Mouse (Mus musculus): Measurements from ENCODE around the gene 1700025C18Rik. TPM values are rescaled to one million over a fixed set of nuclear protein-coding genes. Genes with fewer than 3 reads are reported as not detected.

The 1700025C18Rik gene
- not detected in 2 replicates for polyA plus RNA-seq (2012; rRNA removed)

GRCm38 (mm10) chr2:165090650-165091049, at the start of gene 1700025C18Rik:
TSS of gene 1700025C18Rik (minus strand) at chr2:165090750.
- DNase-seq (ENCODE audit: extremely low spot score in 1 of 2, low spot score in 1 of 2) = no peak

GRCm38 (mm10) chr2:165136049-165136448, 45.5 kb upstream of the 1700025C18Rik start:
- no peak for DNase-seq (ENCODE audit: extremely low spot score in 1 of 2, low spot score in 1 of 2)

DNA sequence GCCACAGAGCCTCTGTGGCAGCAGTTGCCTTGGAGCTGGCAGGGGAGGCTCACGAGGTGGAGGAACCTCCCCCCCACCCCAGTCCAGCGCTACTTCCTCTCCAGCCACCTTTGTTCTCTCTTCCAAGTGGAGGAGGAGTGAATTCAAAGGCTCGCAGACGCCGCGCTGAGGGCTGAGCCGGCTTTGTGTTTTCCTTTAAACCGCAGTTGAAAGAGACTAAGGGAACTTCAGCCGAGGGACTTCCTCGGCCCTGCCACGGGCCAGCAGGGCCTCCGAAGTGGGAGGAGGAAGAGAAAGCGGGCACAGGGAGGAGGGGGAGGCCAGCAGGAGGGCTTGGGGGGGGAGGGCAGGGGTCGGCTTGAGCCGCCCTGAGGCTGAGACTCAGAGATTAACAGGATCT, 43.0 kb upstream of the 1700025C18Rik start:
- no peak for DNase-seq (ENCODE audit: extremely low spot score in 1 of 2, low spot score in 1 of 2)

GRCm38 (mm10) chr2:165131428-165131827, 40.9 kb upstream of the 1700025C18Rik start:
- DNase-seq (ENCODE audit: extremely low spot score in 1 of 2, low spot score in 1 of 2) = no peak

DNA sequence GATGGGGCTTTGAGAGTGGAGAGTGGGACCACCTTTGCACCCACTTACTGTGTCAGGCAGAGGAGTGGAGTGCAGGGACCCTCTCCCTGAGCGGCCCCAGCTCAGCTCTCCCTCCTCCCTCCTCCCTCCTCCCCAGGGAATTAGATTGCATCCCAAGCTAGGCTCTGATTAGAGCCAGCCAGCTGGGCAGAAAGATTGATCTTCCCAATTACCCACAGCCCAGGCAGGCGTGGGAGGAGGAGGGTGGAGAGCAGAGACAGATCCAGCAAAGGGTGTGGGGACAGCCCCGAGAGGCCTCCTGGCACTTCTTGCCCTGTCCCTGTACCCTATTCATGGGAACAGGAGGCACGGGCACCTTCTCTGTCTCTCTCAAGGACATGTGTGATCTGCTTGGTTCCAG, 38.6 kb upstream of the 1700025C18Rik start:
- DNase-seq (ENCODE audit: extremely low spot score in 1 of 2, low spot score in 1 of 2) = no peak

DNA sequence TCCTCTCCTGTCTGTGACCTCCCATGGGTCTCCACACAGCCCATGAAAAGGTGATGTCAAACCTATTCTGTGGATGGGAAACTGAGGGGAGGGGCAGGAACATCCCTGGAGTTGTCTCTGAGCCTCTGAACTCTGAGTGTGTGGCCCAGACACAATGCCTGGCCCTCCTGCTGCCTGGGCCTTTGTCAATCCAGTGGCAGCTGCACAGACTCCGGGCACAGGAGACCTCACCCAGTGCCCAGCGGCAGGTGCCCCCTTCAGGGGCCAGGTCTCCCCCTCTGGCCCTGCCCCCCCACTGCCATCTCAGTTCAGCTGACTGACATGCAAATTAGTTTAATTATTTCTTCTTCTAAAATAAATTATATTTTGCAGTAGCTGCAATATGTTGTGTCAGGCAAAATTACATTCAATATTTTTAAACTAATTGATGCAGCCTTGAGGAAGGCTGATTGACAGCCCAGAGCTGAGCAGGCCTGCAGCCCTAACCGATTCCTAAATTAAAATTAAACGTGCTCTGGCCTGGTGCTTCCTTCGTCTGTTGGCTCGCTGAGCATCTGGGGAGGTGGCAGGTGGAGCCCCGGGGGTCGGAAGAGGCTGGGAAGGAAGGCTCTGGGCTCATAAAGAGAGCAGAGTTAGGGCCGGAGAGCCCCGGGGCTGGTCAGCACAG, 36.5 kb upstream of the 1700025C18Rik start:
- DNase-seq (ENCODE audit: extremely low spot score in 1 of 2, low spot score in 1 of 2) = no peak

GRCm38 (mm10) chr2:165121206-165121840, 30.8 kb upstream of the 1700025C18Rik start:
- peak in 1 of 2 experiments; percentile 71 for DNase-seq (ENCODE audit: extremely low spot score in 1 of 2, low spot score in 1 of 2)

- DNase-seq (ENCODE audit: extremely low spot score in 1 of 2, low spot score in 1 of 2) = no peak
Observed at GRCm38 (mm10) chr2:165120765-165121164, 30.2 kb upstream of the 1700025C18Rik start.

DNA sequence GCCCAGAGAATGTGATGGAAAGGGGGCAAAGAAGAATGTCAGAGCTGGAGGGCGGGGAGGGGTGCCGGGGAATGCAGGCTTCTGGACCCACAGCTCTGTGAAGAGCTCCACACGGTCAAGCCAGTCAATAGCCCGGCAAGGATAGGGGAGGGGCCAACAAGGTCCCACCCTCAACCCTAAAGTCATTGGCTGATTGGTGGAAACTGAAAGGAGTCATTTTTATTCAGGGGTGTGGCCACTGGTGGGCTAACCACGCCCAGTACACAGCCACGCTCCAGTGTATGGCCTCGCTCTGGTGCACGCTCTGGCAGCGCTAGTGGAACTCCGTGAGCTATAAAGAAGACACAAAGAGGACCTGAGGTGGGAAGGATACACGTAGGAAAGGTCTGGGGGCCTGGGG, 23.2 kb upstream of the 1700025C18Rik start:
- DNase-seq (ENCODE audit: extremely low spot score in 1 of 2, low spot score in 1 of 2) = no peak

GRCm38 (mm10) chr2:165112149-165112548, 21.6 kb upstream of the 1700025C18Rik start:
- DNase-seq (ENCODE audit: extremely low spot score in 1 of 2, low spot score in 1 of 2) = peak in 1 of 2 experiments; percentile 78

GRCm38 (mm10) chr2:165106585-165106984, 16.0 kb upstream of the 1700025C18Rik start:
- no peak for DNase-seq (ENCODE audit: extremely low spot score in 1 of 2, low spot score in 1 of 2)

- peak in 1 of 2 experiments; percentile 30 for DNase-seq (ENCODE audit: extremely low spot score in 1 of 2, low spot score in 1 of 2)
Observed at GRCm38 (mm10) chr2:165105513-165106079, 15.0 kb upstream of the 1700025C18Rik start.

- no peak for DNase-seq (ENCODE audit: extremely low spot score in 1 of 2, low spot score in 1 of 2)
Observed at GRCm38 (mm10) chr2:165102920-165103319, 12.4 kb upstream of the 1700025C18Rik start.

- no peak for DNase-seq (ENCODE audit: extremely low spot score in 1 of 2, low spot score in 1 of 2)
Observed at GRCm38 (mm10) chr2:165100749-165101148, 10.2 kb upstream of the 1700025C18Rik start.

DNA sequence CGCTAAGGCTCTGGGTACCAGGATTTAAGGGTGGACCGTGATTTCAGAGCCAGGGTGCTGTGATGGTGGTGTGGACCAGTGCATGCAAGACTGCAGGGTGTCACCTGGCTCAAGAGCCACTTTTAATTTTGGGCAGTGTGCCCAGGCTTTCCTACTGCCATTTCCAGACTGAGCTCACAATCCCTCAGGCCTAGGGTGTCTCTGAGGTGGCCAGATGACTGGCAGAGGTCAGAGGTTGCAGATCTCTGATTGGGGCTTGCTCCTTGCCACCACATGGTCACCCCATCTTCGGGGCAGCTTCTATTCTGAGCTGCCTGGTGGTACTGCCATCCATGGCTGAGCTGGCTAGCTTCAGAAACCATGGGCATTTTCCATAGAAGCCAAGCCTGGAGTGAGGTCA, 8.3 kb upstream of the 1700025C18Rik start:
- DNase-seq (ENCODE audit: extremely low spot score in 1 of 2, low spot score in 1 of 2) = no peak

- DNase-seq (ENCODE audit: extremely low spot score in 1 of 2, low spot score in 1 of 2) = no peak
Observed at GRCm38 (mm10) chr2:165096367-165096766, 5.8 kb upstream of the 1700025C18Rik start.

GRCm38 (mm10) chr2:165092393-165092792, 1.8 kb upstream of the 1700025C18Rik start:
- DNase-seq (ENCODE audit: extremely low spot score in 1 of 2, low spot score in 1 of 2) = no peak

DNA sequence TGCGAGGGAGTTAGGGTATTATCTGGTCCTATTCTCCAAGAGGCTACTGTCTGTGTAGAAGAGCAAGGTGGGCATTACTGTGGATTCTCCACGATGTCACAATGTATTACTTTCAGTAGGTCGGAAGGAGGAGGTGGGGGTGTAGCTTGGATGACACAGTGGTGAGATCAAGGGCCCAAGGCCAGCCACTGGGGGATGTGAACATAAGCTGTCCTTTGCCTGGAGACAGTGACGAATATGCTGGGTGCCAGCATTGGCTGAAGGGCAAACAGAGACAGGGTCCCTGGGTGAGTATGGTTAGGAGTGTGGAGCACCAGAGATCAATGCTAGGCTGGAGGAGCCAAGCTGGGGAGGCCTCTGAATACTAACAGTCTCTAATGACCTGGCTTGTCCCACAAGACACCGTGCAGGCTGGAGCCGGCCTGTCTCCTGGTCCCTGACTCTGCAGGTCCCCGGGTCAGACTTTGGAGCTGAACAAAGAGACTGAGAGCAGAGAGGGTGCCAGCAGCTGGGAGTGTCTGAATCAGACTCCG, 949 bp upstream of the 1700025C18Rik start:
- no peak for DNase-seq (ENCODE audit: extremely low spot score in 1 of 2, low spot score in 1 of 2)

DNA sequence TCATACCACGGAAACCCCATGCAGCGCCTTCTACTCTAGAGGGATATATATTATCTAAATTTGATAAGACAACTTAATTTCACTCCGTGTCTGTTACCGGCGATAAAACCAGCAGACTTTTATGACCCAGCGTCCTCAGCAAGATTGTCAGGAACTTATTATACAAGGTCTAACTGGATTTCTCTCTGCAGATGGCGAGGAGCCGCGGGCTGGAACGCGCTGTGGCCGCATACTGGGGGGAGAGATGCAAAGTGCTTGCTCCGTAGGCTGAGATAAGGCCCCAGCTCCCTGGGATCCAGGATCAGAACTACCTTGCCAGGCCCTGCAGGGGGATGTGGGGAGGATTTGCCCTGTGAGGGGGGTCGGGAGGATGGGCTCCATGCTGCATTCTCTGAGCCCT, 1.1 kb downstream of the 1700025C18Rik start:
- no peak for DNase-seq (ENCODE audit: extremely low spot score in 1 of 2, low spot score in 1 of 2)

DNA sequence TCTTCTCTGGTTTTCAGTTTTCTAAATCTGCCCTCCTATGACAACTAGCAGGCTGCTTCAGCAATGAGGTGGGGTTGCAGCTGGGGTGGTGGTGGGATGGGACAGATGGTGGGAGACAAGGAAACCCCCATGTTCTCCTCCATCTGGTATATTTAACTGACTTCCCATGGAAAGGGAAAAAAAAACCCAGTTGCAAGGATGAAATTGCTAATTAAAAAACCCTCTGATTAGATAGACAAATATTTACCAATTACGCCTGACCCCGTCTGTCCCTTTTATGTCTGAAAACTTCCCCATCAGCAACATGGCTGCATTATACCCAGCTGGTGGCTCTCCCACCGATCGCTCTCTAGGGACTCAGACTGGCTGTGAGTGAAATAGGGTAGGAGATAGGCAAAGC, 3.9 kb downstream of the 1700025C18Rik start:
- DNase-seq (ENCODE audit: extremely low spot score in 1 of 2, low spot score in 1 of 2) = no peak

DNA sequence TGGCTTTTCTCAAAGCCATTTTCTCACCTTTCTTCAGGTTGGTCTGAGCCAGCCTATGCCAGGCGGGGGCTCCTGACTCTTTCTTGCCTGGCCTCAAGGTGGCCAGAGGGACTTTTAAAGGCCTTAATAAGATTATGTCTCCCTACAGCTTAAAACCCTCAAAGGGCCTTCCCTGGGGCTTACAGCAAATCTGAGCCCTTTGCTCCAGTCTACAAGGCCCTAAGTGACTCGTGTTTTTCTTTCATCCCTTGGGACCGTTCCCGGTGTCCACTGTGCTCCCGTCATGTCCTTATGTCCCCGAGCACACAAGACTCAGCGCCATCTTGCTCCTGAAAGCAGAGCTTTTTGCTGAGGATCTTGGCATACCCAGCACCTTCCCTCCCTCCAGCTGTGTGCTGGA, 9.3 kb downstream of the 1700025C18Rik start:
- no peak for DNase-seq (ENCODE audit: extremely low spot score in 1 of 2, low spot score in 1 of 2)

GRCm38 (mm10) chr2:165080657-165081056, 9.9 kb downstream of the 1700025C18Rik start:
- DNase-seq (ENCODE audit: extremely low spot score in 1 of 2, low spot score in 1 of 2) = no peak
